Mouse (Mus musculus) heart, adult 2 months (tissue): ENCODE data around the gene Clec16a. TPM values are rescaled to one million over a fixed set of nuclear protein-coding genes. Genes with fewer than 3 reads are reported as not detected.

ENCODE experiments used
- DNase-seq, 2 experiments: peaks; one replicate each; pipeline ENCODE4 v3.0.0; 2021
- H3K27ac ChIP-seq: fragments of 200-600 bp; 2 replicates; pipeline ENCODE4 v1.8.1; 2022
- H3K27me3 ChIP-seq: fragments of 200-500 bp; 2 replicates; pipeline ENCODE4 v1.6.1; 2012; ENCODE audit warnings: mild to moderate bottlenecking, low read length, inconsistent platforms, mixed read lengths; ENCODE audit not compliant: control insufficient read depth, insufficient read depth
- H3K36me3 ChIP-seq: fragments of 200-500 bp; 2 replicates; pipeline ENCODE4 v1.6.1; 2012; ENCODE audit warnings: low read length, inconsistent platforms; ENCODE audit not compliant: control insufficient read depth, insufficient read depth
- H3K4me1 ChIP-seq: fragments of 200-500 bp; 2 replicates; pipeline ENCODE4 v1.6.1; 2011; ENCODE audit warnings: low read length; ENCODE audit not compliant: control insufficient read depth, insufficient read depth
- H3K4me3 ChIP-seq: fragments of 200-600 bp; 2 replicates; pipeline ENCODE4 v1.8.1; 2022
- H3K79me2 ChIP-seq: fragments of 200-500 bp; replicated peaks from 2 replicates; pipeline ENCODE4 v1.6.1; 2012; ENCODE audit warnings: mild to moderate bottlenecking, inconsistent platforms, low read length, moderate library complexity, mixed read lengths; ENCODE audit not compliant: control insufficient read depth, insufficient read depth
- H3K9ac ChIP-seq: fragments of 200-500 bp; 2 replicates; pipeline ENCODE4 v1.6.1; 2012; ENCODE audit warnings: low read depth, mild to moderate bottlenecking, control low read depth, inconsistent platforms, low read length, mixed read lengths
- CTCF ChIP-seq: fragments of 200-600 bp; IDR thresholded peaks from 2 replicates; pipeline ENCODE4 v1.8.1; 2022; ENCODE audit warnings: antibody characterized with exemption, mild to moderate bottlenecking, moderate library complexity
- EP300 ChIP-seq: fragments of 200-500 bp; IDR thresholded peaks from 2 replicates; pipeline ENCODE4 v1.6.1; 2011; ENCODE audit warnings: low read depth, low read length, control low read depth; ENCODE audit not compliant: insufficient read depth
- POLR2A ChIP-seq: fragments of 200-500 bp; IDR thresholded peaks from 2 replicates; pipeline ENCODE4 v1.6.1; 2011; ENCODE audit warnings: mild to moderate bottlenecking, low read depth, low read length, control low read depth; ENCODE audit not compliant: insufficient read depth
- WGBS: fragments of 180-500 bp; shearing (Covaris S2); methylation state at CpG from one replicate; pipeline ENCODE4 v1.1.7; 2018; 5-methylcytosine and 5-hydroxymethylcytosine counted together
- intact Hi-C: fragments of 180-260 bp; cut with DNase I; formaldehyde crosslinking; loops from one replicate; pipeline ENCODE4 v1.15.1; 2025
- polyA plus RNA-seq: library from polyadenylated mRNA; depleted of rRNA; stranded (reverse); fragments of >200 nt; gene quantifications from 2 replicates; pipeline ENCODE4 v1.2.3, GENCODE M21; 2012; rRNA removed
- total RNA-seq, 2 experiments: library from RNA; stranded (reverse); gene quantifications; 2 replicates each; pipeline ENCODE4 v1.2.3; 2021

Gene Clec16a
- total and polyA plus RNA-seq, 3 experiments: 27.6 to 57.5 (median 55.4) TPM

DNA sequence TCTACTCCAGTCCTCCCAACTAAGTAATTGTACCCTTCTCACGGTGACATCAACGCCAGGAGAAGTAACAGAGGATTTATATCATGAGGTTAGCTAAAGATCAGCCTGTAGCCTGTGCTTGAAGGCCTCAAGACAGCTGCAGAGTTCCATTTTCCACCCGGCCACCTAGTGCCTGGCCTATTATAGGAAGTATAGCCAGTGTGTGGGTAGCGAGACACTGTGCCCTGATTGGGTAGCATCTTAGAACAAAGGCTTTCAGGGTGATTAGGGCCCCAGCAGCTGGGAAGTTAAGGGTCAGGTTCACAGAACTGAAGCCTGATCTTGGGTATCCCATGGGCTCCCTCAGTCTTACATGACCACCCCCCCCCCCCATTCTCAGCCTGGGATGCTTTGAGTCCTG lies 243.7 kb downstream of the Clec16a start:
- TF ChIP-seq POLR2A (no peak), CTCF (no peak), EP300 (no peak)
- no peak for DNase-seq
- H3K79me2 ChIP-seq: no peaks in the 10 kb centered on the region
- H3K4me3 ChIP-seq: no peak overlapping the region
- no peaks in the 10 kb centered on the region for H3K36me3 ChIP-seq
- H3K27ac ChIP-seq: no peak overlapping the region
- peaks cover 10% of the 10 kb centered on the region for H3K4me1 ChIP-seq
- no peak overlapping the region for H3K9ac ChIP-seq
- no peaks in the 10 kb centered on the region for H3K27me3 ChIP-seq
- WGBS: 86% methylated on average over 4 of the region's 4 CpGs
- intact Hi-C loops: no loop called here

DNA sequence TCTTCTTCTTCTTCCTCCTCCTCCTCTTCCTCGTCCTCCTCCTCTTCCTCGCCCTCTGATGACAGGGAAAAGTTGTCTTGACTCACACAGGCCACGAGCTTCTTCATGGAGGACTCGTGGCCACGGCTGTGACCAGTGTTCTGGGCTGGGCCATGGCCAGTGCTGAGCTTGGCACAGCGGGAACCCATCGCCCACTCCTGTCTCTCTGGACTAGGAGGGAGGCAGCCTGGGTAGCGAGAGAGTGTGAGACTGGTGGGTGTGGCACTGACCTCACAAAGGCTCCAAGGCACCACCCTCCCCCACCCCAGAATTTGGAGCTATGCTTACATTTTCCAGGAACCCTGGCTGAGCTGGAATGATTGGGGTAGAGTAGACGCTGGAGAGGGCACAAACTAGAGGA lies 245.6 kb downstream of the Clec16a start, which contains the start of gene Prm3:
Prm3 (minus strand) TSS at position 213 of the 400 bp plus-strand sequence.
- no peak within 1 kb of the TSS for H3K27ac ChIP-seq
- no peaks in the 10 kb centered on the region for H3K36me3 ChIP-seq
- peaks cover 10% of the 10 kb centered on the region for H3K4me1 ChIP-seq
- H3K27me3 ChIP-seq: no peaks in the 10 kb centered on the region
- no peaks in the 10 kb centered on the region for H3K79me2 ChIP-seq
- 80% methylated on average over 9 of the region's 9 CpGs for WGBS
- H3K9ac ChIP-seq: no peak within 1 kb of the TSS
- no peak for DNase-seq
- H3K4me3 ChIP-seq: no peak within 1 kb of the TSS
- intact Hi-C loops: no loop called here
- no peak for TF ChIP-seq EP300
- no peak for TF ChIP-seq CTCF
- TF ChIP-seq POLR2A: no peak

Other genes starting within 250 kb of the Clec16a start
- 10 to 100 TPM; 33.6 to 34.1 TPM for gene Emp2, start 231.4 kb upstream of the Clec16a start, total RNA-seq
- 49.9 and 75.4 TPM in 2 replicates for gene Emp2, start 231.4 kb upstream of the Clec16a start, polyA plus RNA-seq
- gene Tekt5, start 149.8 kb upstream of the Clec16a start, total RNA-seq: not detected
- gene Tekt5, start 149.8 kb upstream of the Clec16a start, polyA plus RNA-seq: 0.12 and 0.18 TPM in 2 replicates
- 1 to 10 TPM; 7.4 to 7.9 TPM for gene Nubp1, start 133.4 kb upstream of the Clec16a start, total RNA-seq
- 11.5 and 14.7 TPM in 2 replicates for gene Nubp1, start 133.4 kb upstream of the Clec16a start, polyA plus RNA-seq
- gene Tvp23a, start 98.0 kb upstream of the Clec16a start, total RNA-seq: under 1 TPM; 0.21 to 0.50 TPM
- 0.98 and 1.2 TPM in 2 replicates for gene Tvp23a, start 98.0 kb upstream of the Clec16a start, polyA plus RNA-seq
- gene Ciita, start 65.3 kb upstream of the Clec16a start, total RNA-seq: under 1 TPM; 0.41 to 0.50 TPM
- gene Ciita, start 65.3 kb upstream of the Clec16a start, polyA plus RNA-seq: 1.0 and 2.0 TPM in 2 replicates
- 10 to 100 TPM; 32.1 to 41.1 TPM for gene Dexi, start 2.3 kb upstream of the Clec16a start, total RNA-seq
- 56.8 and 65.5 TPM in 2 replicates for gene Dexi, start 2.3 kb upstream of the Clec16a start, polyA plus RNA-seq
- under 1 TPM; 0.34 to 0.48 TPM for gene Socs1, start 240.2 kb downstream of the Clec16a start, total RNA-seq
- 0.94 and 1.2 TPM in 2 replicates for gene Socs1, start 240.2 kb downstream of the Clec16a start, polyA plus RNA-seq
- gene Tnp2, start 243.3 kb downstream of the Clec16a start, total RNA-seq: not detected
- 4.9 and 6.8 TPM in 2 replicates for gene Tnp2, start 243.3 kb downstream of the Clec16a start, polyA plus RNA-seq
- not detected for gene Prm3, start 245.6 kb downstream of the Clec16a start, total RNA-seq
- gene Prm3, start 245.6 kb downstream of the Clec16a start, polyA plus RNA-seq: 0.41 TPM in 1 of 2 replicates, not detected in the other